Mouse (Mus musculus) embryonic facial prominence, embryonic 12.5 days (tissue): Measurements from ENCODE around the gene Glb1l. TPM values are rescaled to one million over a fixed set of nuclear protein-coding genes. Genes with fewer than 3 reads are reported as not detected.

ENCODE experiments used
- ATAC-seq: fragments of 200-750 bp; cut with Nextera tagmentation; 2 replicates; pipeline ENCODE4 v1.8.0; 2017; ENCODE audit not compliant: insufficient number of reproducible peaks, insufficient read depth, low FRiP score, low TSS enrichment
- H3K27ac ChIP-seq: fragments of 300-500 bp; sonication (generic); 2 replicates; pipeline ENCODE4 v1.5.1; 2016; ENCODE audit warnings: mild to moderate bottlenecking
- H3K27me3 ChIP-seq: fragments of 300-500 bp; sonication (generic); 2 replicates; pipeline ENCODE4 v1.6.1; 2016; ENCODE audit warnings: mild to moderate bottlenecking, moderate library complexity
- H3K36me3 ChIP-seq: fragments of 300-500 bp; sonication (generic); 2 replicates; pipeline ENCODE4 v1.6.1; 2016; ENCODE audit warnings: mild to moderate bottlenecking
- H3K4me1 ChIP-seq: fragments of 300-500 bp; sonication (generic); 2 replicates; pipeline ENCODE4 v1.6.1; 2016
- H3K4me2 ChIP-seq: fragments of 300-500 bp; sonication (generic); replicated peaks from 2 replicates; pipeline ENCODE4 v1.6.1; 2016; ENCODE audit warnings: mild to moderate bottlenecking, moderate library complexity
- H3K4me3 ChIP-seq: fragments of 300-500 bp; sonication (generic); 2 replicates; pipeline ENCODE4 v1.5.1; 2016; ENCODE audit warnings: mild to moderate bottlenecking
- H3K9ac ChIP-seq: fragments of 300-500 bp; sonication (generic); 2 replicates; pipeline ENCODE4 v1.6.1; 2016; ENCODE audit warnings: mild to moderate bottlenecking, moderate library complexity
- H3K9me3 ChIP-seq: fragments of 300-500 bp; sonication (generic); 2 replicates; pipeline ENCODE4 v1.6.1; 2016; ENCODE audit warnings: mild to moderate bottlenecking, moderate library complexity
- whole genome bisulfite sequencing: fragments of 180-500 bp; shearing (Covaris S2); methylation state at CpG from one replicate; pipeline ENCODE4 v1.1.7; 2016; 5-methylcytosine and 5-hydroxymethylcytosine counted together
- polyA plus RNA-seq: library from polyadenylated mRNA; unstranded; fragments of >200 nt; fragmentation: Nextera tagmentation; extraction: Ambion mirVana; gene quantifications from 2 replicates; pipeline ENCODE4 v1.2.1, GENCODE M21; 2016

Glb1l gene
- polyA plus RNA-seq: 21.6 and 21.7 TPM in 2 replicates

DNA sequence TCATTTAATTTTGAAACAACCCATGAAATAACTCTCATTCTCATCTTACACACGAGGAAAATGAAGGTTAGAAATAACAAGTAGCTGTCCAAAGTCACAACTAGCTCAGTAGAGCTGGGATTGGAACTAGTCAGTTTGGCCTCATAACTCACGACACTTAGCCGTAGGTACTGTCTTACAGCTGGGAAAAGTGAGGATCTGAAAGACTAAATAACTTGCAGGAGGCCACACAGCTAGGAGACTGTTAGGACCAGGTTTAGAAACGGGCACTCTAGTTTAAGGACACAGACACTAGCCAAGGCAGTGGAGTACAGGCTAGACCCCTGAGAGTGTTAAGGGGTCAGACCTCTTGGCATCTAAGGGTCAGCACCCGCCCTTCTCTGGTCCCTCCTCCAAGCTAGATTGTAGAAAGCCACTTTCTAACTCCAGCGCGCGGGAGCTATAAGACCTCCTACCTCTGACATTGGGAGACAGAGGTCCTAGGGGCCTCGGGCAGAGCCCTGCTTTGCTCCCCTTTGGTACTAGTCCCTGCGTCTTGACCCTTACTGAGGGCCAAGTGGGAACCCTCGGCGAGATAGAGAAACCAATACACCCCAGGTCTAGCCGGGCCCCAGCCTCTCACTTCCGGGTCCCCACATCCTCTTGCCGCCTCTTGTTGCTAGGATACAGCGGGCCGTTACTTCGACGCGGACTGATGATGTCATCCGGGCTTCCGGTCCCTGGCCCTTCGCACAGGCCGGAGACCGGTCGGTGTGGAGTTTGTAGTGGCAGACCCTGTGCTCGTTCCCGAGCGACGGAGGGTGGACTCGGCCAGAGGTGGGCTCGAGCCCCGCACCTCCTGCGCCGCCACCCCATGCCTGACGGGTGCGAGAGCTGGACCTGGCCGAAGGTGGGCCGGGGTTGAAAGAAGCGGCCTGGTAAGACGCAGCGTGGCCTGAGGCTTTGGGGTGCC is at the start of gene Glb1l, which contains the start of gene Stk16:
Glb1l (minus strand) TSS at position 678 of the 952 bp plus-strand sequence.
Stk16 (plus strand) TSS at position 703 of the 952 bp plus-strand sequence.
- Histone ChIP-seq H3K4me3 (peak within 1 kb of the TSS; percentile 95), H3K27ac (no peak within 1 kb of the TSS), H3K9ac (peak within 1 kb of the TSS; percentile 92), H3K4me2 (peak within 1 kb of the TSS; percentile 94), H3K4me1 (peaks cover 28% of the 10 kb centered on the region), H3K27me3 (no peaks in the 10 kb centered on the region), H3K9me3 (no peaks in the 10 kb centered on the region), H3K36me3 (peaks cover 31% of the 10 kb centered on the region)
- ATAC-seq: peak; percentile 89
- WGBS: 5% methylated on average over 42 of the region's 42 CpGs

DNA sequence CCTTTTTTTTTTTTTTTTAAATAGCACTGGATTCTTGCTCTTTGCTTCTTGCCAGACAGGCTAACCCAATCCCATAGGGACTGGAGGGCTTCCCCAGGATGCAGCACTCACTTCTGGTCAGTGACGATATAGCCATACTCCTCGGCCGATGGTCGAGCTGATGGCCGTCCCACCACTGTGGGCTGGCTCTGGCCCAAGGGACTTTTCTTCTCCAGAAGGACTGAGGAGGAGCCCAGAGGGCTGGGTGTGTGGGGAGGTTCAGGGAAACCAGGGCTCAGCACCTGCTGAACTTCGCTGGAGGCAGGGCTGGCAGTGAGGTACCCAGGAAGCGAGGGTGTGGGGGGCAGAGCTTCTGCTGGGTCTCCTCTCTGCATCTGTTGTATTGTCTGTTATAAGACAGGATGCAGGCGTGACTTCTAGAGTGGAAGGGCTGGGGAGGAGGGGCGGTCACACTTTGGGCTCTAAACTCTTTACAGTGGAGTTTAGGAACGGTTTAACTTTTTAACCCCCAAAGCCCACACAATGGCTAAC is 45.0 kb upstream of the Glb1l start:
- no peak for ATAC-seq
- WGBS: 64% methylated on average over 10 of the region's 10 CpGs
- H3K4me1 ChIP-seq: peaks cover 9% of the 10 kb centered on the region; the same call in 1 of the 2 replicates

DNA sequence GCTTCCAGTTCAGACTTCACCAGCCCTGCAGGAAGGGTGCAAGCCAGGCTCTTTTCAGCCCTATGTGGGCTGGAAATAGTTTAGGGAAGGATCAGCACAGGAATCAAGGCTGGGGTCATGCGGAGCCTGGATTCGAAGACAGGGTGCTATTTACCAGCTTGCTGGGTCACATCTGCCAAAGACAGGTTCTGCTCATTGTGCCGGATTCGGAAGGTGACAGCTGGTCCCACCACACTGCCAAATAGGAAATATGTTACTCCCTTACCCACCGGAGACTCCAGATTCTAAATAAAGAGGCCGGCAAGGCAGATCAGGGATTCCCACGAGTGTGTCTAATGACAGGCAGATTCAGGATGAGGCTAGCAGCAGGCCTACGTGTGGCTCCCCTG is 44.0 kb upstream of the Glb1l start:
- 66% methylated on average over 8 of the region's 8 CpGs for WGBS

More for the DNA sequence above, 45.0 kb upstream of the Glb1l start:
- no peaks in the 10 kb centered on the region for H3K9me3 ChIP-seq
- peaks cover 15% of the 10 kb centered on the region; the same call in 1 of the 2 replicates for H3K27me3 ChIP-seq
- H3K9ac ChIP-seq: no peak overlapping the region
- H3K4me2 ChIP-seq: no peak overlapping the region
- no peak overlapping the region for H3K4me3 ChIP-seq
- H3K36me3 ChIP-seq: no peaks in the 10 kb centered on the region
- no peak overlapping the region for H3K27ac ChIP-seq

GRCm38 (mm10) chr1:75253849-75254624 is 43.4 kb upstream of the Glb1l start:
- 65% methylated on average over 16 of the region's 16 CpGs for WGBS

More for the DNA sequence above, 44.0 kb upstream of the Glb1l start:
- no peak for ATAC-seq
- Histone ChIP-seq H3K27me3 (peaks cover 15% of the 10 kb centered on the region; the same call in 1 of the 2 replicates), H3K27ac (no peak overlapping the region), H3K4me3 (no peak overlapping the region), H3K4me1 (peaks cover 11% of the 10 kb centered on the region; the same call in 1 of the 2 replicates), H3K36me3 (no peaks in the 10 kb centered on the region), H3K9ac (no peak overlapping the region), H3K9me3 (no peaks in the 10 kb centered on the region), H3K4me2 (no peak overlapping the region)

GRCm38 (mm10) chr1:75253029-75253428 is 42.4 kb upstream of the Glb1l start:
- H3K27ac ChIP-seq: no peak overlapping the region
- H3K4me3 ChIP-seq: no peak overlapping the region
- WGBS: 72% methylated on average over 16 of the region's 16 CpGs
- H3K4me2 ChIP-seq: no peak overlapping the region
- no peak overlapping the region for H3K9ac ChIP-seq
- peaks cover 14% of the 10 kb centered on the region; the same call in 1 of the 2 replicates for H3K4me1 ChIP-seq
- ATAC-seq: no peak
- H3K27me3 ChIP-seq: 0 out of 2 replicates have a peak, but pooled peaks cover 11% of the 10 kb centered on the region
- H3K36me3 ChIP-seq: no peaks in the 10 kb centered on the region
- H3K9me3 ChIP-seq: no peaks in the 10 kb centered on the region

More at GRCm38 (mm10) chr1:75253849-75254624, 43.4 kb upstream of the Glb1l start:
- Histone ChIP-seq H3K27me3 (peaks cover 15% of the 10 kb centered on the region; the same call in 1 of the 2 replicates), H3K4me3 (no peak overlapping the region), H3K4me1 (peaks cover 11% of the 10 kb centered on the region; the same call in 1 of the 2 replicates), H3K36me3 (no peaks in the 10 kb centered on the region), H3K9me3 (no peaks in the 10 kb centered on the region), H3K27ac (no peak overlapping the region), H3K9ac (no peak overlapping the region), H3K4me2 (no peak overlapping the region)
- ATAC-seq: no peak

- Histone ChIP-seq H3K9ac (no peak overlapping the region), H3K36me3 (no peaks in the 10 kb centered on the region), H3K27me3 (0 out of 2 replicates have a peak, but pooled peaks cover 8% of the 10 kb centered on the region)
Observed at GRCm38 (mm10) chr1:75252308-75252707, 41.7 kb upstream of the Glb1l start.

DNA sequence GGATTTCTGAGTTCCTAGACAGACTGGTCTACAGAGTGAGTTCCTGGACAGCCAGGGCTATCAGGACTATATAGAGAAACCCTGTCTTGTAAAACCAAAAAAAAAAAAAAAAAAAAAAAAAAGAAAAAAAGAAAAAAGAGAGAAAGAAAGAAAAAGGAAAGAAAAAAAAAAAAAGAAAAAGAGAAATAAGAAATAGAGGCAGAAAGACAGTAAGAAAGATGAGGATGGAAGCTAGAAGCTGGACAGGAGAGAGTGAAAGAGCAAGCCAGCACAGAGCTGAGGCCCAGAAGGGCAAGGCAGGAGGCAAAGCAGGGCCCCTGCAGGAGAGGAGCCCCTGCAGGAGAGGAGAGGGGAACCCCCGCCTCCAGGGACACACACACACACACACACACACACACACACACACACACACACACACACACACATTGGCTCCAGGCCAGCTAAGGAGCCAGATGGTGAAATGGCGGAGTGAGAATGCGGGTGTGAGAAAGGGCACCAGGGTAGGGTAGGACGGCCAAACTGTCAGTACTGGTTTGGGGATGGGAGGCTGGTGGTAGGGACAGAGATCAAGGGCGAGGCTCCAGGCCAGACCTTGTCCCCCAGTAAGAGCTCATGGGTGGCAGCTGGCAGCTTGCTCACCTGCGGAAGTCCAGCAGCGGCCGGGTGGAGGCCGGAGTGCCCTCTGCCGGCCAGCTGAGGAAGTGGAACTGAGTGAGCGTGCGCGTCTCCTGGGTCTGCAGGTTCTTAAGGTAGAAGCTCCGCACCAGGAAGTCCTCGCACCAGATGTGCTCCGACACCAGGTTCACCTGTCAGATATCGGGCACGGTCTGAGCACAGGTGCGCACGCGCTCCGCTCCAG is 40.7 kb upstream of the Glb1l start:
- Histone ChIP-seq H3K4me2 (peak overlapping the region; percentile 47), H3K36me3 (no peaks in the 10 kb centered on the region), H3K9ac (no peak overlapping the region), H3K27ac (no peak overlapping the region), H3K4me1 (peaks cover 20% of the 10 kb centered on the region; the same call in 1 of the 2 replicates), H3K9me3 (no peaks in the 10 kb centered on the region), H3K27me3 (0 out of 2 replicates have a peak, but pooled peaks cover 4% of the 10 kb centered on the region), H3K4me3 (0 out of 2 replicates have a peak overlapping the region, but pooled peaks have one; percentile 13)
- ATAC-seq: no peak
- 4% methylated on average over 21 of the region's 22 CpGs for WGBS

More at GRCm38 (mm10) chr1:75252308-75252707, 41.7 kb upstream of the Glb1l start:
- ATAC-seq: no peak
- Histone ChIP-seq H3K4me2 (no peak overlapping the region), H3K9me3 (no peaks in the 10 kb centered on the region), H3K4me1 (peaks cover 20% of the 10 kb centered on the region; the same call in 1 of the 2 replicates), H3K4me3 (no peak overlapping the region), H3K27ac (no peak overlapping the region)
- 70% methylated on average over 13 of the region's 13 CpGs for WGBS

DNA sequence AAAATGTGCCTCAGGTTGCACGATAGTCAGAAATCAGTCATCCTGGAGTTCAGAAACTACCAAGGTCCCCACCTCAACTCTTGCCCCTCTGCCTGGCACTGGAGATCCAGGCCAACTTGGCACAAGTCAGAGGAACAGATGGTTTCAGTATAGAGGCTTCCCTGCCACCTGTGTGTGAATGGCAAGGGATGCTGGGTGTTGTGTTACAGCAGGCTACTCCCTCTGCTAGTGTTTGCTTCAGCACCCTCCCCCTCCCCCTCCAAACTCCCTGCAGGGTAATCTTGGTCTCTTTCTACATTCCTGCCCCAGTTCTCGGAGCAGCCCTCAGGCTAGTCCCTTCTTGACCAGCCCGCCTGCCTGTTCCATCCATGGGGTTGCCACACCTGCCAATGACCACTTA is 39.9 kb upstream of the Glb1l start:
- Histone ChIP-seq H3K4me3 (no peak overlapping the region), H3K9me3 (no peaks in the 10 kb centered on the region), H3K27me3 (0 out of 2 replicates have a peak, but pooled peaks cover 4% of the 10 kb centered on the region), H3K27ac (no peak overlapping the region), H3K9ac (no peak overlapping the region), H3K4me1 (peaks cover 20% of the 10 kb centered on the region; the same call in 1 of the 2 replicates), H3K36me3 (no peaks in the 10 kb centered on the region), H3K4me2 (no peak overlapping the region)
- WGBS: 52% methylated on average over 3 of the region's 3 CpGs
- ATAC-seq: no peak

GRCm38 (mm10) chr1:75248041-75248772 is 37.6 kb upstream of the Glb1l start:
- Histone ChIP-seq H3K27ac (no peak overlapping the region), H3K9me3 (no peaks in the 10 kb centered on the region), H3K36me3 (0 out of 2 replicates have a peak, but pooled peaks cover 8% of the 10 kb centered on the region), H3K9ac (no peak overlapping the region), H3K4me2 (no peak overlapping the region), H3K4me3 (no peak overlapping the region), H3K4me1 (peaks cover 20% of the 10 kb centered on the region; the same call in 1 of the 2 replicates), H3K27me3 (0 out of 2 replicates have a peak, but pooled peaks cover 4% of the 10 kb centered on the region)
- ATAC-seq: no peak
- 44% methylated on average over 9 of the region's 9 CpGs for WGBS
